Mouse (Mus musculus) embryonic stem cell, embryonic (primary cell): ENCODE measurements around the gene Klhl26.

Experiments used
- CTCF ChIA-PET, 4 experiments: fragments of 300-600 bp in 2 of 4; fragments of 350-600 bp in 2 of 4; sonication (Branson Sonifier 250); formaldehyde crosslinking; loops; one replicate each; lab custom pipeline; 2022; ENCODE audit warnings: inconsistent platforms in 2 of 4; lab: Charles Lee
- POLR2A ChIA-PET, 4 experiments: fragments of 300-600 bp in 2 of 4; fragments of 350-600 bp in 2 of 4; sonication (Branson Sonifier 250); formaldehyde crosslinking; loops; one replicate each; lab custom pipeline; 2022; ENCODE audit warnings: antibody characterized with exemption in 4 of 4, inconsistent platforms in 1 of 4; lab: Charles Lee

Gene Klhl26

DNA sequence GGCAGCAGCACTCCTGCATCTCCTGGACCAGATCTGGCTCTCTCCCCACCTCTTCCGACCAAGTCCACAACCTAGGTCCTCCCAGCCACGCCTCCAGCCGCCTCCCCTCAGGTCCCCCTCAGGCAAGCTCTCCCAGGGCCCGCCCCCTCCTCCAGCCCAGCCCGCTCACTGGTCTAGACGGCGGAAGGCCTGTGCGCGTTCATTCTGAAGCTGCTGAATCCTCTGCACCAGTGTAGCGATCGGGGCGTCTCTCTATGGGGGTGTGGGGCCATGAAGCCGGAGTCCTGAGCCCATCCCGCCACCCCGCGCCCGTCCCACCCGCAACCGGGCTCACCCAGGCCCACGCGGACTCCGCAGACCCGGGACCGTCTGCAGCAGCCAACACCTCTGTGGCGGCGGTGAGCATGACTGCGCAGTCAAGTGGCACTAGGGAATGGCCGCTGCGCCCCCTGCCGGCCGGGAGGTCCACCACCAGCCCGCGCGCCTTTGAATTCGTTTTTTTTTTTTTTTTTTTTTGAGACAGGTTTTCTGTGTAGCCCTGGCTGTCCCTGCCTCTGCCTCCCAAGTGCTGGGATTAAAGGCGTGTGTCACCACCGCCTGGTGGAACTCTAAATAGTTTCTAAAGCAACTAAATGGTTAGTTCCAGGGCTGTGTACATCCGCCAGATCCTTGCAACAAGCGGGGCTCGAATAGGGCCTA, 29.7 kb upstream of the Klhl26 start, which contains the start of gene Rex1bd:
Gene Rex1bd, minus strand, starts transcription at position 425 of the 699 bp plus-strand sequence.
- POLR2A ChIA-PET, result interaction anchor here (0.6 to 33.4 kb wide), 114 partner anchors 8 to 870 kb away, joined by 3 to 844 read pairs (median 4); partner anchors contain the start of genes Fkbp8 (in 4 of the 4), Kxd1 (in 4 of the 4), Ell (in 3 of the 4) and Jund (in 2 of the 4)

GRCm38 (mm10) chr8:70505698-70506327, 29.0 kb upstream of the Klhl26 start:
- CTCF ChIA-PET, result interaction anchor here (0.6 to 4.6 kb wide), 52 partner anchors 9 to 527 kb away, joined by 3 to 66 read pairs (median 4); partner anchors contain the start of genes Fkbp8 (in 3 of the 4), Kxd1 (in 3 of the 4), Klhl26 (in 2 of the 4) and Upf1 (in 2 of the 4)
- POLR2A ChIA-PET, result interaction anchor here (0.6 to 33.4 kb wide), 123 partner anchors 7 to 870 kb away, joined by 3 to 844 read pairs (median 4); partner anchors contain the start of genes Fkbp8 (in 4 of the 4), Kxd1 (in 4 of the 4), Ell (in 3 of the 4) and Jund (in 2 of the 4)

More for the DNA sequence above, 29.7 kb upstream of the Klhl26 start, which contains the start of gene Rex1bd:
- CTCF ChIA-PET, result interaction anchor here (0.6 to 4.6 kb wide), 48 partner anchors 10 to 528 kb away, joined by 3 to 66 read pairs (median 4); partner anchors contain the start of genes Fkbp8 (in 3 of the 4), Kxd1 (in 3 of the 4), Ell (in 1 of the 4) and Klhl26 (in 1 of the 4)

GRCm38 (mm10) chr8:70504851-70505250, 28.1 kb upstream of the Klhl26 start:
- POLR2A ChIA-PET, result interaction anchor here (0.6 to 33.4 kb wide), 36 partner anchors 14 to 335 kb away, joined by 3 to 844 read pairs (median 6); partner anchors contain the start of genes Fkbp8 (in 3 of the 4), Kxd1 (in 3 of the 4), Ell (in 2 of the 4) and Jund (in 2 of the 4)
- CTCF ChIA-PET, result interaction anchor here (0.5 to 4.6 kb wide), 34 partner anchors 9 to 353 kb away, joined by 3 to 66 read pairs (median 4); partner anchors contain the start of genes Fkbp8 (in 3 of the 4), Kxd1 (in 3 of the 4), Klhl26 (in 2 of the 4) and Upf1 (in 2 of the 4)

- ChIA-PET POLR2A (interaction anchor here in 3 of 4 experiments (0.6 to 33.4 kb wide), 15 partner anchors 13 to 204 kb away, joined by 3 to 844 read pairs (median 7); partner anchors contain the start of genes Ell (in 2 of the 3), Fkbp8 (in 2 of the 3), Klhl26 (in 2 of the 3) and Kxd1 (in 2 of the 3)), CTCF (interaction anchor here (0.5 to 4.6 kb wide), 28 partner anchors 8 to 353 kb away, joined by 3 to 66 read pairs (median 5); partner anchors contain the start of genes Fkbp8 (in 2 of the 4), Klhl26 (in 2 of the 4), Kxd1 (in 2 of the 4) and Ssbp4 (in 1 of the 4))
Measured at GRCm38 (mm10) chr8:70504291-70504716, 27.5 kb upstream of the Klhl26 start.

GRCm38 (mm10) chr8:70503062-70503750, 26.4 kb upstream of the Klhl26 start:
- ChIA-PET POLR2A (interaction anchor here (0.6 to 33.4 kb wide), 24 partner anchors 10 to 337 kb away, joined by 3 to 844 read pairs (median 3); partner anchors contain the start of genes Ell (in 2 of the 4), Fkbp8 (in 2 of the 4), Jund (in 2 of the 4) and Klhl26 (in 2 of the 4)), CTCF (interaction anchor here (0.6 to 4.6 kb wide), 45 partner anchors 8 to 302 kb away, joined by 3 to 66 read pairs (median 4); partner anchors contain the start of genes Fkbp8 (in 2 of the 4), Klhl26 (in 2 of the 4), Kxd1 (in 2 of the 4) and Ell (in 1 of the 4))

GRCm38 (mm10) chr8:70502540-70502939, 25.8 kb upstream of the Klhl26 start:
- POLR2A ChIA-PET, result interaction anchor here in 3 of 4 experiments (0.7 to 33.4 kb wide), 23 partner anchors 9 to 337 kb away, joined by 3 to 844 read pairs (median 3); partner anchors contain the start of genes Ell (in 2 of the 3), Jund (in 2 of the 3), Kxd1 (in 2 of the 3) and Arrdc2 (in 1 of the 3)
- CTCF ChIA-PET, result interaction anchor here (0.6 to 4.6 kb wide), 36 partner anchors 8 to 266 kb away, joined by 3 to 66 read pairs (median 4); partner anchors contain the start of genes Fkbp8 (in 2 of the 4), Klhl26 (in 2 of the 4), Kxd1 (in 2 of the 4) and Ell (in 1 of the 4)

DNA sequence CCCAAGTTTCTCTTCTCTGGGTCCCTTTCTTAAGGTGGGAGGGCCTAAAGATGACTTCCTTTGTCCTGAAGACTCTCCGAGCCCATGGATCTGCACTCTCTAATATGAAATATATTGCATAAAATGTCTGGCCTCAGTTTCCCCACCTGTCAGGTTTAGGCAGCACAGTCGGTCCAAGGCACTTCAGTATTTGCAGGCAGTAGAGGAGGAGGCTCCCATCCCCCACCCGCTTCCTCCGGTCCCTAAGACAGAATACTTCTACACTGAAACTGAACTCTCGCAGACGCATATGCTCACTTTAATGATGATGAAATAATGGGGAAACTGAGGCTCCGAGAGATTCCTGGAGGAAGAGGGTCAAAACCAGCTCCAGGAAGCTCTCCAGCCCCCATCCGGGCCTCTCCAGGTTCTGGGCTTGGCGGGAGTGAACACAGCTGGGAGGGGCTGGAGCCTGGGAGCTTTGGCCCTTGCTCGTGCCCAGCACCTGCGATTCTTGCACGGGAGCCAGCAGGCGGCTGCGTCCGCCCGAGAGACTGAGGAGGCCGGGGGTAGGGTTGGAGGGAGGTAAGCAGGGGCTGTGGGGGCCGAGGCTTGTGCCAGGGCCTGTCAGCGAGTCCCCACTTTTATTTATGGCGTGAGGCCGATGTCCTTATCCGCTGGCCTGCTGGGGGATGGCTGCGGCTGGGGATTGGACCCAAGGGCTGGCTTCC, 25.2 kb upstream of the Klhl26 start:
- CTCF ChIA-PET, result interaction anchor here in 3 of 4 experiments (0.7 to 4.6 kb wide), 7 partner anchors 25 to 117 kb away, joined by 3 to 66 read pairs (median 6); partner anchors contain the start of genes Fkbp8 (in 1 of the 3), Klhl26 (in 1 of the 3) and Kxd1 (in 1 of the 3)
- POLR2A ChIA-PET, result interaction anchor here in 2 of 4 experiments (0.7 to 33.4 kb wide), 15 partner anchors 8 to 224 kb away, joined by 3 to 844 read pairs (median 3); partner anchors contain the start of genes Kxd1 (in 2 of the 2), Uba52 (in 2 of the 2), Ell (in 1 of the 2) and Fkbp8 (in 1 of the 2)

- POLR2A ChIA-PET, result interaction anchor here in 3 of 4 experiments (0.7 to 33.4 kb wide), 22 partner anchors 9 to 223 kb away, joined by 3 to 844 read pairs (median 4); partner anchors contain the start of genes Uba52 (in 3 of the 3), Ell (in 2 of the 3), Fkbp8 (in 1 of the 3) and Gdf1 (in 1 of the 3)
- CTCF ChIA-PET, result interaction anchor here in 3 of 4 experiments (0.5 to 1.0 kb wide), 4 partner anchors 24 to 1739 kb away, joined by 3 to 4 read pairs (median 4); partner anchors contain the start of genes Ap1m1 (in 1 of the 3) and Klhl26 (in 1 of the 3)
Measured at GRCm38 (mm10) chr8:70500386-70501301, 23.9 kb upstream of the Klhl26 start.

- ChIA-PET POLR2A (interaction anchor here in 2 of 4 experiments (1.0 to 1.8 kb wide), 7 partner anchors 10 to 42 kb away, joined by 3 to 8 read pairs (median 4); partner anchors contain the start of genes Rex1bd (in 2 of the 2), Fkbp8 (in 1 of the 2), Klhl26 (in 1 of the 2) and Kxd1 (in 1 of the 2)), CTCF (interaction anchor here in 1 of 4 experiments (1.4 kb wide), 1 partner anchor 44 kb away, joined by 3 read pairs; no protein-coding TSS in a partner anchor)
Measured at GRCm38 (mm10) chr8:70495771-70496062, 18.9 kb upstream of the Klhl26 start.

- ChIA-PET POLR2A (interaction anchor here in 3 of 4 experiments (1.0 to 1.8 kb wide), 8 partner anchors 9 to 42 kb away, joined by 3 to 8 read pairs (median 4); partner anchors contain the start of genes Rex1bd (in 3 of the 3), Fkbp8 (in 1 of the 3), Klhl26 (in 1 of the 3) and Kxd1 (in 1 of the 3)), CTCF (interaction anchor here in 2 of 4 experiments (1.0 to 1.4 kb wide), 2 partner anchors 8 to 43 kb away, joined by 3 read pairs; no protein-coding TSS in a partner anchor)
Measured at GRCm38 (mm10) chr8:70495001-70495770, 18.4 kb upstream of the Klhl26 start.

DNA sequence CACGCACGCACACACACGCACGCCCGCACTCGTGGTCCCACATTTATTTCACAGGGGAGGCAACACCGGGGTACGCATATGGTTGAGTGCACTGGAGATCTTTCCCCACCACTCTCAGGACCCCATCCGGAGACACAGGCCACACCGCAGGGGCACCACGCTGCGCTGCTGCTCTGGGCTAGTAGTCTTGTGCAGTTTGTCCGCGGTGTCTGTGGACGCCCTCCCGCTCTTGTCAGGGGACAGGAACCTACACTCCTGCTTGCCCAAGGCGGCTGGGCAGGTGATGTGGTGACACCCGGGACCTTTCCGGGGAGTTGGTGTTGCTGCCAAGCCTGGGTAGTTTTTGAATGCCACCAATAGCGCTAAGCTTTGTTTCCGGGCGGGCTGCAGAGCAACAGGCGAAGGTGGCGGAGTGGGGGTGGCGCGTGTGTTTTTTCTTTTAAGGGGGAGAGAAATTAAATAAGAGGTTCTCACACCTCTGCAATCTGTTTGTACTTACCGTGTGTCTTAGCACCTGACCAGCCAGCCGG, 17.7 kb upstream of the Klhl26 start:
- ChIA-PET CTCF (interaction anchor here in 1 of 4 experiments (1.0 kb wide), 1 partner anchor 9 kb away, joined by 3 read pairs; no protein-coding TSS in a partner anchor), POLR2A (interaction anchor here in 3 of 4 experiments (1.3 to 1.8 kb wide), 7 partner anchors 12 to 41 kb away, joined by 3 to 8 read pairs (median 4); partner anchors contain the start of genes Rex1bd (in 3 of the 3), Fkbp8 (in 1 of the 3), Klhl26 (in 1 of the 3) and Kxd1 (in 1 of the 3))

GRCm38 (mm10) chr8:70493692-70494415, 17.1 kb upstream of the Klhl26 start:
- ChIA-PET POLR2A (interaction anchor here in 3 of 4 experiments (1.7 to 1.8 kb wide), 3 partner anchors 12 to 17 kb away, joined by 4 to 8 read pairs (median 6); partner anchors contain the start of genes Rex1bd (in 2 of the 3) and Klhl26 (in 1 of the 3)), CTCF (no interaction called here)
